Mouse (Mus musculus): ENCODE data around the gene Methig1.

GRCm38 (mm10) chr15:100400592-100401250 lies 47.8 kb downstream of the Methig1 start:
- TF ChIP-seq POLR2A (IDR thresholded peaks at IDR 0.05; ENCODE audit: control insufficient read depth, extremely low read depth, insufficient read depth, low read length, poor library complexity) (no peak), CTCF (IDR thresholded peaks at IDR 0.05; ENCODE audit: borderline replicate concordance, control insufficient read depth, extremely low read depth, insufficient read depth, low read length, poor library complexity) (no peak)

Data from thymus, adult 2 months (tissue).